Mouse (Mus musculus) megakaryocyte, embryonic 14.5 days (primary cell): Measurements from ENCODE around the gene Rps6kb1. TPM values are rescaled to one million over a fixed set of nuclear protein-coding genes. Genes with fewer than 3 reads are reported as not detected.
"Not testable (repeated sequence)": the region's sequence is repeated elsewhere in the genome, so short reads cannot be mapped to it uniquely, and the experiment has no call there.

Experiments used
- H3K27me3 ChIP-seq: replicated peaks from 2 replicates; pipeline ENCODE3; 2012; ENCODE audit warnings: inconsistent platforms
- H3K36me3 ChIP-seq: replicated peaks from 2 replicates; pipeline ENCODE3; 2012; ENCODE audit warnings: low read length, inconsistent platforms, mixed read lengths
- H3K4me1 ChIP-seq: 2 replicates; pipeline ENCODE4 v1.6.1; 2012; ENCODE audit warnings: inconsistent platforms
- H3K4me3 ChIP-seq: replicated peaks from 2 replicates; pipeline ENCODE3; 2012; ENCODE audit warnings: moderate library complexity, mild to moderate bottlenecking, inconsistent platforms
- H3K9me3 ChIP-seq: 2 replicates; pipeline ENCODE4 v1.6.1; 2012; ENCODE audit warnings: inconsistent platforms
- FLI1 ChIP-seq: IDR thresholded peaks from 2 replicates; pipeline ENCODE4 v1.6.1; 2012; ENCODE audit warnings: low read length, inconsistent platforms, mixed read lengths
- GATA1 ChIP-seq: IDR thresholded peaks from 3 replicates; pipeline ENCODE4 v1.6.1; 2012; ENCODE audit warnings: mixed read lengths, low read length, inconsistent platforms, borderline replicate concordance
- polyA plus RNA-seq: library from polyadenylated mRNA; stranded (reverse); fragments of >175 nt; gene quantifications from 2 replicates; pipeline ENCODE4 v1.2.3, GENCODE M21; 2012; ENCODE audit warnings: low replicate concordance; ENCODE audit not compliant: insufficient read depth

Gene Rps6kb1
- polyA plus RNA-seq, 1 experiment = 5.3 TPM

- H3K36me3 ChIP-seq = peaks cover 10% of the 10 kb centered on the region
- no peak overlapping the region for H3K4me3 ChIP-seq
- H3K27me3 ChIP-seq = no peaks in the 10 kb centered on the region
- H3K9me3 ChIP-seq = no peaks in the 10 kb centered on the region
- TF ChIP-seq GATA1 = no peak
- no peak for TF ChIP-seq FLI1
- peaks cover 43% of the 10 kb centered on the region for H3K4me1 ChIP-seq
These were observed 1.8 kb downstream of the Rps6kb1 start for GRCm38 (mm10) chr11:86542851-86543250.

- TF ChIP-seq GATA1 = no peak
- no peak for TF ChIP-seq FLI1
- H3K4me3 ChIP-seq = no peak overlapping the region
- H3K36me3 ChIP-seq = peaks cover 12% of the 10 kb centered on the region
- no peaks in the 10 kb centered on the region for H3K9me3 ChIP-seq
- peaks cover 38% of the 10 kb centered on the region for H3K4me1 ChIP-seq
- H3K27me3 ChIP-seq = no peaks in the 10 kb centered on the region
These were observed 4.1 kb downstream of the Rps6kb1 start for GRCm38 (mm10) chr11:86540476-86540845.

- TF ChIP-seq GATA1 = no peak
- no peak for TF ChIP-seq FLI1
These were observed 4.7 kb downstream of the Rps6kb1 start for GRCm38 (mm10) chr11:86539716-86540475.

GRCm38 (mm10) chr11:86538786-86539185 is 5.8 kb downstream of the Rps6kb1 start:
- Histone ChIP-seq H3K27me3 (no peaks in the 10 kb centered on the region), H3K4me3 (no peak overlapping the region), H3K9me3 (no peaks in the 10 kb centered on the region), H3K36me3 (peaks cover 27% of the 10 kb centered on the region), H3K4me1 (peaks cover 38% of the 10 kb centered on the region; the same call in 1 of the 2 replicates)
- TF ChIP-seq GATA1 (no peak), FLI1 (no peak)

More at GRCm38 (mm10) chr11:86539716-86540475, 4.7 kb downstream of the Rps6kb1 start:
- Histone ChIP-seq H3K36me3 (peaks cover 17% of the 10 kb centered on the region), H3K4me3 (no peak overlapping the region), H3K9me3 (no peaks in the 10 kb centered on the region), H3K27me3 (no peaks in the 10 kb centered on the region), H3K4me1 (peaks cover 38% of the 10 kb centered on the region; the same call in 1 of the 2 replicates)

GRCm38 (mm10) chr11:86534201-86534910 is 10.2 kb downstream of the Rps6kb1 start:
- no peaks in the 10 kb centered on the region for H3K9me3 ChIP-seq
- no peak for TF ChIP-seq GATA1
- no peak for TF ChIP-seq FLI1

GRCm38 (mm10) chr11:86533302-86533701 is 11.3 kb downstream of the Rps6kb1 start:
- not testable (repeated sequence) for H3K27me3 ChIP-seq, H3K4me3 ChIP-seq, H3K9me3 ChIP-seq
- Histone ChIP-seq H3K36me3 (peaks cover 65% of the 10 kb centered on the region), H3K4me1 (peaks cover 19% of the 10 kb centered on the region)

More at GRCm38 (mm10) chr11:86534201-86534910, 10.2 kb downstream of the Rps6kb1 start:
- H3K4me3 ChIP-seq = no peak overlapping the region
- H3K36me3 ChIP-seq = peaks cover 59% of the 10 kb centered on the region
- H3K27me3 ChIP-seq = no peaks in the 10 kb centered on the region
- H3K4me1 ChIP-seq = peaks cover 19% of the 10 kb centered on the region

GRCm38 (mm10) chr11:86532834-86533233 is 11.8 kb downstream of the Rps6kb1 start:
- H3K9me3 ChIP-seq = no peaks in the 10 kb centered on the region
- peaks cover 70% of the 10 kb centered on the region for H3K36me3 ChIP-seq
- H3K4me3 ChIP-seq = no peak overlapping the region
- TF ChIP-seq FLI1 (no peak), GATA1 (no peak)
- no peaks in the 10 kb centered on the region for H3K27me3 ChIP-seq
- peaks cover 19% of the 10 kb centered on the region for H3K4me1 ChIP-seq

GRCm38 (mm10) chr11:86527528-86527927 is 17.1 kb downstream of the Rps6kb1 start:
- H3K4me1 ChIP-seq = peaks cover 11% of the 10 kb centered on the region
- H3K27me3 ChIP-seq = no peaks in the 10 kb centered on the region
- no peak overlapping the region for H3K4me3 ChIP-seq
- H3K9me3 ChIP-seq = no peaks in the 10 kb centered on the region
- peaks cover 93% of the 10 kb centered on the region for H3K36me3 ChIP-seq
- no peak for TF ChIP-seq FLI1
- TF ChIP-seq GATA1 = no peak

- no peak for TF ChIP-seq GATA1
- TF ChIP-seq FLI1 = no peak
- H3K9me3 ChIP-seq = peaks cover 3% of the 10 kb centered on the region; the same call in 1 of the 2 replicates
- no peaks in the 10 kb centered on the region for H3K27me3 ChIP-seq
- H3K36me3 ChIP-seq = peaks cover 94% of the 10 kb centered on the region
- H3K4me1 ChIP-seq = no peaks in the 10 kb centered on the region
- no peak overlapping the region for H3K4me3 ChIP-seq
These were observed 24.9 kb downstream of the Rps6kb1 start for GRCm38 (mm10) chr11:86519751-86520150.

- Histone ChIP-seq H3K4me1 (no peaks in the 10 kb centered on the region), H3K9me3 (peaks cover 3% of the 10 kb centered on the region; the same call in 1 of the 2 replicates), H3K36me3 (peaks cover 94% of the 10 kb centered on the region), H3K4me3 (no peak overlapping the region), H3K27me3 (no peaks in the 10 kb centered on the region)
- TF ChIP-seq FLI1 (no peak), GATA1 (no peak)
These were observed 27.4 kb downstream of the Rps6kb1 start for GRCm38 (mm10) chr11:86517229-86517628.
